Mouse (Mus musculus) cortical plate, adult 2 months (tissue): ENCODE data around the gene Wap. TPM values are rescaled to one million over a fixed set of nuclear protein-coding genes. Genes with fewer than 3 reads are reported as not detected.
A peak's percentile ranks its signal among the peaks of the same experiment; 100 is the strongest.

Source experiments
- H3K27ac ChIP-seq: fragments of 200-500 bp; 2 replicates; pipeline ENCODE4 v1.5.1; 2012; ENCODE audit warnings: low read length, control low read depth, inconsistent platforms; ENCODE audit not compliant: insufficient read depth
- H3K4me1 ChIP-seq: fragments of 200-500 bp; 2 replicates; pipeline ENCODE4 v1.6.1; 2011; ENCODE audit warnings: low read length; ENCODE audit not compliant: control insufficient read depth, insufficient read depth
- H3K4me3 ChIP-seq: fragments of 200-500 bp; 2 replicates; pipeline ENCODE4 v1.5.1; 2011; ENCODE audit warnings: mild to moderate bottlenecking, low read length, control low read depth; ENCODE audit not compliant: insufficient read depth
- CTCF ChIP-seq: fragments of 200-500 bp; IDR thresholded peaks from 2 replicates; pipeline ENCODE4 v1.5.1; 2011; ENCODE audit warnings: mild to moderate bottlenecking, control low read depth, low read length; ENCODE audit not compliant: insufficient read depth; ENCODE audit errors: extremely low read depth
- POLR2A ChIP-seq: fragments of 200-500 bp; IDR thresholded peaks from 2 replicates; pipeline ENCODE4 v1.6.1; 2011; ENCODE audit warnings: mild to moderate bottlenecking, low read length, control low read depth; ENCODE audit not compliant: insufficient read depth; ENCODE audit errors: extremely low read depth
- polyA plus RNA-seq: library from polyadenylated mRNA; depleted of rRNA; stranded (reverse); fragments of >200 nt; gene quantifications from 2 replicates; pipeline ENCODE4 v1.2.3, GENCODE M21; 2012

Wap gene
- polyA plus RNA-seq, 1 experiment: not detected

GRCm38 (mm10) chr11:6636150-6636549 is 2.3 kb downstream of the Wap start:
- Histone ChIP-seq H3K4me1 (no peaks in the 10 kb centered on the region), H3K27ac (no peak overlapping the region), H3K4me3 (no peak overlapping the region)
- TF ChIP-seq POLR2A: no peak
- no peak for TF ChIP-seq CTCF

DNA sequence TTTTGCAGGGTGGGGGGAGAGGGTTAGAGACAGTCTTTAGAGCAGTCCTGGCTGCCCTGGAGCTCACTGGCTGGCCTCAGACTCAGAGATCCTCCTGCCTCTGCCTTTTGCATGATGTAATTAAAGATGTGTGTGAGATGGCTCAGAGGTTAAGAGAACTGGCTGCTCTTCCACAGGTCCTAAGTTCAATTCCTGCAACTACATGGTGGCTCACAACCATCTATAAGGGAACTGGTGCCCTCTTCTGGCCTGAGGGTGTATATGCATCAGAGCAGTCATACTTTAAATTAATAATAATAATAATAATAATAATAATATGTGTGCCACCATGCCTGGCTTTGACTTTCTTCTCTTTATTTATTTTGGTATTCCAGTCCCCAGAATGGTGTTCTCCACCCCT is 8.8 kb downstream of the Wap start:
- no peak for TF ChIP-seq POLR2A
- TF ChIP-seq CTCF: peak; percentile 43
- Histone ChIP-seq H3K4me1 (peaks cover 2% of the 10 kb centered on the region; the same call in 1 of the 2 replicates), H3K4me3 (no peak overlapping the region), H3K27ac (no peak overlapping the region)

DNA sequence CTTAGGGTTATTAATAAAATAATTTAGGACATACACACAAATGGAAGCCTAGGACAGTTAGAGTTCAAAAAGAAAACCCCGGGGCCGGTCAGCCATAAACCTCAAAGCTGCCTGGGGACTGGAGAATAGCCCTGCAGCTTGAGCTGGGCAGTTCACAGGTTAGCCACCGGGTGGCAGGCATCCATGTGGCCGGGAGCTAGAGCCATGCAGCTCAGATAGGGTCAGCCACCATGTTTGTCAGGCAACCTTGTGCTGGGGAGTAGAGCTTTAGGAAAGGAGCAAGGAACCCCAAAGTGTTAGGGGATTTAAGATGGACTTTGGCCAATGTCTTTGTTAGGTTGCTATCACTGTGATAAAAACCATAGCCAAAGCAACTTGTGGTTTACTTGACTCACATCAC is 9.9 kb downstream of the Wap start:
- Histone ChIP-seq H3K4me1 (peaks cover 2% of the 10 kb centered on the region; the same call in 1 of the 2 replicates), H3K4me3 (no peak overlapping the region), H3K27ac (no peak overlapping the region)
- TF ChIP-seq POLR2A (no peak), CTCF (peak; percentile 45)

DNA sequence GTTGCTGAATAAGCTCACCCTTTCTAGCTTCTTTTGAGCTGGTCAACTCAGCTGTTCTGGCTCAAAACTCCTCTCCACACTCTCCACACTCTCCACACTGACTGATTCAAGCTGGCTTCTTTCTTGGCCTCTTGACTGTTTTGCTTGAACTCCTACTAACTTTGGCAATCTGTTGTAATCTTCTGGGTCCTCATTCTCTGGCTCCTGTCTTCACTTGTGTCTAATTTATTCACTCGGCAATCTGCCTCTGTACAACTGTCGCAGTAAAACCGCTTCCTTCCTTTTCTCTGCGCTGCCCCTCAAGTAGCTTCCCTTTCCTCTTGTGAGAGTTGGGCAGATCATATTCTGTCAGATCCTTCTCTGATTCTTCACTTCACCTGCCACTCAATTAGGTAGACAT is 10.7 kb downstream of the Wap start:
- no peak for TF ChIP-seq CTCF
- no peak for TF ChIP-seq POLR2A
- Histone ChIP-seq H3K4me3 (no peak overlapping the region), H3K27ac (no peak overlapping the region), H3K4me1 (peaks cover 2% of the 10 kb centered on the region; the same call in 1 of the 2 replicates)

GRCm38 (mm10) chr11:6626388-6626772 is 12.1 kb downstream of the Wap start:
- Histone ChIP-seq H3K4me1 (peaks cover 2% of the 10 kb centered on the region; the same call in 1 of the 2 replicates), H3K4me3 (peak overlapping the region; percentile 72), H3K27ac (peak overlapping the region; percentile 69)
- TF ChIP-seq POLR2A (no peak), CTCF (no peak)

DNA sequence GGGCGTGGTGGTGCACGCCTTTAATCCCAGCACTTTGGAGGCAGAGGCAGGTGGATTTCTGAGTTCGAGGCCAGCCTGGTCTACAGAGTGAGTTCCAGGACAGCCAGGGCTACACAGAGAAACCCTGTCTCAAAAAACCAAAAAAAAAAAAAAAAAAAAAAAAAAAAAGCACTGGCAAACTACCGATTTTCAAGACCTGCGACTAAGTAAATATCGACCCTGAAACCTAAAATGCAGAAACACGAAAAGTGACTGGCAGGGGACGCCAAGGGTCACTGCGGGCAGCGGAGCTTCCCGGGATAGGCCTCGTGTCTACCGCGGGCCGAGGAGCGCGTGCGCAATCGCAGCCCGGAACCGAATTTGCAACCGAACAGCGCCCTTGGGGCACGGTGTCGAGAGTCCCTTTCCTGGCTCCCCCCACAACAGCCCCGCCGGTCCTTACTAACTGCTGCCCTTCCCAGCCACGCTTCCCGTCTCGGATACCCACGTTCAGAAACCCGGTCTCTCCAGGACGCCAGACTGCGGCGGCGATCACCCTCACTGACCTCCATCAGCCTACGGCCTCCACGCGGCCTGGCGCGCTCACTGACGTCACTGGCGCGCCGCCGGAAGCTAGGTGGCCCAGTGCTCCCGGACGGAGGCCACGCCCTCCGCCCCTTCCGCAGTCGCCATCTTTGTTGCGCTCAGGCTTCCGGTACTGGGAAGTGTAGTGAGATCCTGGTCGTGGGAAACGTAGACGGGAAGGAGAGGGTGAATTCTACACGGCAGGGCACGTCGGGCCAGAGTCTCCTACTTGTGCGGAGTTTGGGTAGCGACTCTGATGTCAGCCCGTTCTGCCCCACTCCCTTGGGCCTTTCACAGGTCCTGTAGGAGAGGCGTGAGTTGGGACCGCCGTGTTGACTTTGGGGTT is 12.7 kb downstream of the Wap start, which contains the start of gene Tbrg4:
Gene Tbrg4 (minus strand): TSS at position 590 of the 910 bp plus-strand sequence.
- Histone ChIP-seq H3K4me1 (peaks cover 2% of the 10 kb centered on the region; the same call in 1 of the 2 replicates), H3K4me3 (peak within 1 kb of the TSS; percentile 72), H3K27ac (peak within 1 kb of the TSS; percentile 69)
- TF ChIP-seq CTCF (no peak), POLR2A (peak; percentile 83)

DNA sequence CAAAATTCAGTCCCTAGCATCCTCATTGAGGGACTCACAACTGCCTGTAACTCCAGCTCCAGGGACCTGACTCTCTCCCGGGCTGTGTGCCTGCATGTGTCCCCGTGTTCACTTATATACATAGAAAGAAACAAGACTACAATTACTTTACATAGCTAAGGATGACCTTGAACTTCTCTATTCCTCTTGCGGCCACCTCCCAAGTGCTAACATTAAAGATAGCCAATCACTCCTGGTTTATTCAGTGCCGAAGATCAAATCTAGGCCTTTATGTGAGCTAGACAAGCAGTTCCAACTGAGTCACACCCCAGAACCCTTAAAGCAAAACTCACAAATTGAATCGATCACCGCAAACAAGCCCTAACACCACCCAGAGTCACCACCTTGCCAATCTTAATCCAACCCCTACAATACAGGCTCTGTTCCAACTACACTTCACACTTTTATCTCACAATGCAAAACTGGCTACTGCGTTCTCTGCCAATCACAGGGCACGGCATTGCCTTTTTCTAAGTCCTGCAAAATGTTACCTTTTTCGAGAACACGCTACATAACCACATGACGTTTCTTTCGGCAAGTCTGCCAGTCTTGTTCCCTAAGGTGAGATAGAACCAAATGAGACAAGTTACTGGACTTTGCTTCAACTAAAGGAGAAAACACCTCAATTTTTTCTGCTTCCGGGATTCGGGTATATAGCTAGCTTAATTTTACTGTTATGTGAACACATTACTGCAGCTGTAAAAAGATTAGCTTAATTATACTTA is 13.6 kb downstream of the Wap start:
- H3K4me3 ChIP-seq: peak overlapping the region; percentile 72; the same call in 1 of the 2 replicates
- H3K27ac ChIP-seq: no peak overlapping the region
- TF ChIP-seq CTCF: no peak
- peaks cover 2% of the 10 kb centered on the region; the same call in 1 of the 2 replicates for H3K4me1 ChIP-seq

GRCm38 (mm10) chr11:6623704-6624103 is 14.7 kb downstream of the Wap start:
- no peak overlapping the region for H3K4me3 ChIP-seq
- no peak overlapping the region for H3K27ac ChIP-seq
- H3K4me1 ChIP-seq: peaks cover 2% of the 10 kb centered on the region; the same call in 1 of the 2 replicates
- no peak for TF ChIP-seq POLR2A
- no peak for TF ChIP-seq CTCF

DNA sequence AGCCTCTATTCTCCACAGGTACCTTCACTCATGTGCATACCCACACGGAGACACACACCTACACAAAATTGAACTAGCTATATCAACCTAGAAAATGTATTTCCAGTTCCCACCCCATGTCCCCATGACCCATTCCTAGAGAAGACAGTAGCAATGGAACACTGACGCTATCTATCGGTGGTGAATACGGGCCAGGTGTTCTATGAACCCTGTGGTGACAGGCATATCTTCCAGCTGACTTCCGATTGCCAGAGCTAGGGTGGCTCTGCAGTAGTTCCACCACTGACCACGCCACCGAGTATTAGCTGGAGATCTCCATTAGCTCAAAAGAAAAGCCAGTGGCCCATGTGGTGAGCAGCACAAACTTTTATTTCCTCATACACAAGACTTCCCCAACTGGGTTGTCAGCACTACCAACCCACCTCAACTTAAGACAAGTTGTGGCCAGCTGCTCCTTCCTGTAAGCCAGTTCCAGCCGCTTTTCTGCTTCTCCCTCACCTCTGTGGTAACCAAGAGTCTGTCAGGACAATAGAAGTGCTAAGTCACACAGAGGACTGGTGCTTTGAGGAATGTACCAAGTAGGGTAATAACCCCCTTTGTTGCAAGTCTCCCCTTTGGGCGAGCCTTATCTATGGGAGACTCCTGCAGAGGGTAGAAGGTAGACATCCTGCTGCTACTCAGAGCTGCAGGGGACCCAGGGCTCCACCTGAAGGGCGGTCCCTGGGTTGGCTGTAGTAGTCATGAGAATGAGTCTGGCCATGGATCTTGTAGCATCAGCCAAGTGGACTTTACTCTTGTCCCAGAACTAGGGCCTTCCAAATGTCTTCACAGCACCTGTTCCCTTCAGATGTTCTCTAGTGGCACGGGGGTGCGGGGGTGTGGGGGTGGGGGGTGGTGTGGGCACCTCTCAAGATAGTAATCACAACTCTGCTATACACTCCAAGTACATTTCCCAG is 22.9 kb downstream of the Wap start:
- Histone ChIP-seq H3K27ac (no peak overlapping the region), H3K4me3 (no peak overlapping the region), H3K4me1 (no peaks in the 10 kb centered on the region)
- no peak for TF ChIP-seq CTCF
- TF ChIP-seq POLR2A: no peak
